ENCODE assay signal across 7 mouse cellular contexts in genomic region chr9:75515464-75516113, GRCm38 (mm10). TPM values are rescaled to one million over a fixed set of nuclear protein-coding genes. Genes with fewer than 3 reads are reported as not detected.
A peak's percentile ranks its signal among the peaks of the same experiment; 100 is the strongest.
DNase-seq lines count a peak whose midpoint lies in the region; TF ChIP-seq lines count a peak whose summit lies in the region.

No protein-coding gene starts in this region.

- peak; percentile 48 for TF ChIP-seq CTCF in ES-Bruce4 (IDR thresholded peaks at IDR 0.05; ENCODE audit: low read depth, low read length)
- peak; percentile 95 for TF ChIP-seq CTCF in layer of hippocampus, adult 2 months (conservative IDR thresholded peaks at IDR 0.05)

- H3K9ac ChIP-seq in ES-Bruce4 (ENCODE audit: low read depth, poor library complexity, severe bottlenecking) = no peak overlapping the region

- no peaks in the 10 kb centered on the region for H3K9me3 ChIP-seq in ES-Bruce4 (replicated peaks; ENCODE audit: control insufficient read depth, insufficient read depth, low read length, poor library complexity, severe bottlenecking)

- no peak overlapping the region for H3K4me3 ChIP-seq in ES-Bruce4 (ENCODE audit: low read depth, low read length)
- H3K4me3 ChIP-seq in layer of hippocampus, adult 2 months = no peak overlapping the region

- peak; percentile 79 for DNase-seq in ZHBTc4 (ENCODE audit: low read depth, low spot score)
- DNase-seq in embryo, embryonic 11.5 days (ENCODE audit: low read depth, low spot score) = peak; percentile 52
- peak; percentile 25 to 50 for DNase-seq in heart, postnatal 14 days
- peak; percentile 47 to 62 for DNase-seq in layer of hippocampus, adult 2 months (ENCODE audit: low spot score in 2 of 2)
- DNase-seq in lung, postnatal 14 days = peak; percentile 45
- DNase-seq in right cerebral cortex, adult 18-20 months = peak; percentile 65

- no peak for TF ChIP-seq POLR2A in ES-Bruce4 (IDR thresholded peaks at IDR 0.05; ENCODE audit: insufficient read depth, low read length)

- intact Hi-C loops in heart, postnatal 14 days (cut with DNase I) = loop anchor here (2.0 to 10.0 kb wide), 2 partner anchors 155 to 231 kb away; no protein-coding TSS in a partner anchor

- H3K27ac ChIP-seq in ES-Bruce4 (ENCODE audit: insufficient read depth, low read length) = no peak overlapping the region
- H3K27ac ChIP-seq in layer of hippocampus, adult 2 months = no peak overlapping the region

- H3K27me3 ChIP-seq in ES-Bruce4 (ENCODE audit: control insufficient read depth, insufficient read depth, low read length, poor library complexity, severe bottlenecking) = no peaks in the 10 kb centered on the region

- no peak for TF ChIP-seq EP300 in ES-Bruce4 (IDR thresholded peaks at IDR 0.05; ENCODE audit: insufficient read depth, low read depth, low read length)

- no peaks in the 10 kb centered on the region; the same call in none of the 2 replicates for H3K36me3 ChIP-seq in ES-Bruce4 (ENCODE audit: control insufficient read depth, insufficient read depth, low read length, poor library complexity, severe bottlenecking)

- no peaks in the 10 kb centered on the region for H3K4me1 ChIP-seq in ES-Bruce4 (ENCODE audit: control insufficient read depth, insufficient read depth, low read length)

RNA-seq across cellular contexts. Expression of gene Tmod3, which starts 43.9 kb away (rescaled TPM):
- polyA plus RNA-seq in ES-Bruce4 (2011; ENCODE audit: insufficient read depth, insufficient read length, low read depth, missing spikeins) = 65.4 and 69.3 TPM in 2 replicates
- total RNA-seq in heart, postnatal 14 days (2021) = 10 to 100 TPM; 85.9 to 86.1 TPM
- total RNA-seq in layer of hippocampus, adult 2 months (2021) = 10 to 100 TPM; 37.6 to 40.5 TPM
